In the genomic region with DNA sequence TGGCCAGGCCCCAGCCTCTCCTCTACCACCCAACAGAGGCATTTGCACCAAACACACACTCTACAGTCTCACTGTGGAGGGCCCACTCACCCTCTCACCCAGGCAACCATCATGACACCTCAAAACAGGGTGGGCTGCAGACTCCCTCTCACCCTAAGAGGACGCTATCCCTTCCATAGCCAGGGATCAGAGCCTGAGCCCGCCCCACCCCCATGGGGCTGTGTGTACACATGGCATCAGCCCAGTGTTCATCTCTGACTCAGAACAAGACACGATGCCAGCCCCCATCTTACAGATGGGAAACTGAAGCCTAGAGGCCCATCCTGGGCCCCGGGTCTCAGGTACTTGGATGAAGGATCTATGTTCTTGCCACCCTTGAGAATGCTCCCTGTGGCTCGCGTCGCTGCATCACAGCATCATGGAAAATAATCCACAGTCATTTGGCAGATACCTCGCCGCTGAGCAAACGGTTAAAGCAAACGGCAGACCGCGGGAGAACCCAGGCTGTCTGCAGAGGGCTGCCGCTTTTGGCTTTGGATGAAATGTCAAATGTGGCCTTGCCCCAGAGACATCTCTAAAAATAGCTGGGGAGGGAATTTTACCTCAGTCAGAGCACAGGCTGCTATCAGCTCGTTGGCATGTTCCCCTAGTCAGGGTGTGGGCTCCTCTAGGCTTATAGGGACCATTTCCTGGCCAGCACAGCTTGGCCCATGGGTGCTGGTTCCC, we compare ENCODE assay signal across 17 mouse cellular contexts.
DNase-seq lines count a peak whose midpoint lies in the region; ATAC-seq and TF ChIP-seq lines count a peak whose summit lies in the region.
"Had no signal": no experiment of that assay in that cellular context is flagged by ENCODE, and none has a peak within 500 bp of the region (broad histone marks: within the 10 kb centered on the region; RNA-seq: fewer than 3 reads in every experiment).

No protein-coding gene starts in this region.

- no peaks in the 10 kb centered on the region for H3K27me3 ChIP-seq in heart, adult 2 months (ENCODE audit: control insufficient read depth, insufficient read depth, low read length)
- H3K27me3 ChIP-seq in intestine, postnatal 0 days (replicated peaks; ENCODE audit: control insufficient read depth, insufficient read depth, low read length): no peaks in the 10 kb centered on the region
- H3K27me3 ChIP-seq: embryonic facial prominence, embryonic 15.5 days; intestine, embryonic 15.5 days; liver, embryonic 12.5 days had no signal

- ATAC-seq in intestine, postnatal 0 days: no peak
- ATAC-seq: CD4-positive, CD25-positive, alpha-beta regulatory T cell, adult 4 months; forebrain, embryonic 14.5 days; intestine, embryonic 15.5 days; liver, embryonic 12.5 days had no signal

- peak overlapping the region; percentile 41; the same call in 1 of the 2 replicates for H3K27ac ChIP-seq in heart, adult 2 months
- H3K27ac ChIP-seq in intestine, postnatal 0 days (ENCODE audit: low read depth, low read length): no peak overlapping the region
- H3K27ac ChIP-seq: embryonic facial prominence, embryonic 15.5 days; intestine, embryonic 15.5 days; liver, embryonic 12.5 days; midbrain, embryonic 10.5 days had no signal

- DNase-seq in heart, adult 11 months: peak; percentile 94
- DNase-seq in heart, postnatal 25 days (ENCODE audit: low spot score): no peak
- DNase-seq in cerebellum, adult 9-11 months: peak; percentile 57
- DNase-seq in heart, adult 2 months: peak; percentile 21 to 44
- DNase-seq in heart, postnatal 10 days: peak; percentile 63 to 68
- no peak for DNase-seq in embryo, embryonic 9.5 days (ENCODE audit: extremely low spot score)
- DNase-seq in kidney, postnatal 36 days: no peak
- DNase-seq: lung, postnatal 14 days; retina, postnatal 1 day; thymus, adult 18-20 months had no signal

- H3K79me2 ChIP-seq in heart, adult 2 months (replicated peaks; ENCODE audit: control insufficient read depth, insufficient read depth, low read length): no peaks in the 10 kb centered on the region

- no peak for TF ChIP-seq CTCF in heart, adult 2 months (IDR thresholded peaks at IDR 0.05)
- TF ChIP-seq CTCF in intestine, postnatal 0 days (IDR thresholded peaks at IDR 0.05; ENCODE audit: low read depth): no peak

- intact Hi-C loops in heart, postnatal 25 days (cut with DNase I): no loop called here
- intact Hi-C loops in heart, adult 2 months (cut with DNase I): no loop called here
- intact Hi-C loops in heart, postnatal 10 days (cut with DNase I): no loop called here

- no peak overlapping the region for H3K9ac ChIP-seq in heart, adult 2 months (ENCODE audit: low read depth, low read length)
- H3K9ac ChIP-seq in intestine, postnatal 0 days (ENCODE audit: low read depth, low read length): no peak overlapping the region
- H3K9ac ChIP-seq: embryonic facial prominence, embryonic 15.5 days; intestine, embryonic 15.5 days; liver, embryonic 12.5 days had no signal

- no peaks in the 10 kb centered on the region for H3K4me1 ChIP-seq in heart, adult 2 months (ENCODE audit: control insufficient read depth, insufficient read depth, low read length)
- H3K4me1 ChIP-seq in intestine, postnatal 0 days (replicated peaks; ENCODE audit: control insufficient read depth, insufficient read depth, low read length): no peaks in the 10 kb centered on the region
- H3K4me1 ChIP-seq: embryonic facial prominence, embryonic 15.5 days; intestine, embryonic 15.5 days; liver, embryonic 12.5 days had no signal

- no peaks in the 10 kb centered on the region for H3K36me3 ChIP-seq in heart, adult 2 months (ENCODE audit: control insufficient read depth, insufficient read depth, low read length)
- H3K36me3 ChIP-seq in intestine, postnatal 0 days (ENCODE audit: control insufficient read depth, insufficient read depth): no peaks in the 10 kb centered on the region
- H3K36me3 ChIP-seq: embryonic facial prominence, embryonic 15.5 days; intestine, embryonic 15.5 days; liver, embryonic 12.5 days; midbrain, embryonic 10.5 days had no signal

- no peaks in the 10 kb centered on the region for H3K9me3 ChIP-seq in intestine, postnatal 0 days (ENCODE audit: control insufficient read depth)
- H3K9me3 ChIP-seq: embryonic facial prominence, embryonic 15.5 days; intestine, embryonic 15.5 days; liver, embryonic 12.5 days had no signal

- WGBS in heart, adult 2 months: 48% methylated on average over 15 of the region's 15 CpGs
- 73% methylated on average over 15 of the region's 15 CpGs for whole genome bisulfite sequencing in intestine, postnatal 0 days

- TF ChIP-seq POLR2A in heart, adult 2 months (IDR thresholded peaks at IDR 0.05; ENCODE audit: insufficient read depth, low read depth, low read length): no peak

- no peak for TF ChIP-seq EP300 in heart, adult 2 months (IDR thresholded peaks at IDR 0.05; ENCODE audit: insufficient read depth, low read depth, low read length)

- no peak overlapping the region for H3K4me3 ChIP-seq in heart, adult 2 months
- no peak overlapping the region for H3K4me3 ChIP-seq in intestine, postnatal 0 days (ENCODE audit: low read depth, low read length)
- H3K4me3 ChIP-seq: embryonic facial prominence, embryonic 15.5 days; intestine, embryonic 15.5 days; liver, embryonic 12.5 days; midbrain, embryonic 10.5 days had no signal

- no peak overlapping the region for H3K4me2 ChIP-seq in intestine, postnatal 0 days (replicated peaks; ENCODE audit: low read depth)
- H3K4me2 ChIP-seq: embryonic facial prominence, embryonic 15.5 days; intestine, embryonic 15.5 days; liver, embryonic 12.5 days had no signal

Comparison
In these comparisons a context has a peak if more than half of its experiments do, and no peak if none do; other contexts are left out.
1. DNase-seq: peak in heart, adult 11 months (single experiment), cerebellum, adult 9-11 months (single experiment), heart, adult 2 months (2 of 2) and heart, postnatal 10 days (2 of 2); none in heart, postnatal 25 days (single experiment), embryo, embryonic 9.5 days (single experiment) and kidney, postnatal 36 days (0 of 2).